Mouse (Mus musculus) liver, embryonic 14.5 days (tissue): ENCODE measurements around the gene Gm44596. TPM values are rescaled to one million over a fixed set of nuclear protein-coding genes. Genes with fewer than 3 reads are reported as not detected.

ENCODE experiments used
- ATAC-seq: fragments of 200-750 bp; cut with Nextera tagmentation; 2 replicates; pipeline ENCODE4 v1.8.0; 2017; ENCODE audit warnings: moderate number of reproducible peaks, mild to moderate bottlenecking, moderate library complexity; ENCODE audit not compliant: insufficient read depth
- DNase-seq, 3 experiments: peaks; one replicate each; pipeline ENCODE4 v3.0.0-alpha.2; 2012 to 2013; ENCODE audit warnings: low read depth in 3 of 3, low spot score in 3 of 3
- H3K27ac ChIP-seq: fragments of 300-500 bp; sonication (generic); 2 replicates; pipeline ENCODE4 v1.5.1; 2014; ENCODE audit warnings: moderate library complexity, mild to moderate bottlenecking, control low read depth, inconsistent platforms
- H3K27me3 ChIP-seq: fragments of 300-500 bp; sonication (generic); 2 replicates; pipeline ENCODE4 v1.6.1; 2014; ENCODE audit warnings: mild to moderate bottlenecking, low read length, moderate library complexity; ENCODE audit not compliant: control insufficient read depth, insufficient read depth
- H3K36me3 ChIP-seq: fragments of 300-500 bp; sonication (generic); replicated peaks from 2 replicates; pipeline ENCODE4 v1.6.1; 2014; ENCODE audit warnings: low read depth; ENCODE audit not compliant: control insufficient read depth, insufficient read depth
- H3K4me1 ChIP-seq, 2 experiments: fragments of 200-500 bp in 1 of 2; fragments of 300-500 bp in 1 of 2; sonication (generic) in 1 of 2; replicated peaks; 2 replicates each; pipeline ENCODE4 v1.6.1; 2012 to 2014; ENCODE audit warnings: antibody characterized with exemption in 1 of 2, inconsistent platforms in 1 of 2, low read length in 1 of 2; ENCODE audit not compliant: control insufficient read depth in 2 of 2, insufficient read depth in 2 of 2
- H3K4me2 ChIP-seq: fragments of 300-500 bp; sonication (generic); 2 replicates; pipeline ENCODE4 v1.6.1; 2014; ENCODE audit warnings: low read depth, mild to moderate bottlenecking, control low read depth, moderate library complexity
- H3K4me3 ChIP-seq, 2 experiments: fragments of 200-500 bp in 1 of 2; fragments of 300-500 bp in 1 of 2; sonication (generic) in 1 of 2; 2 replicates each; pipeline ENCODE4 v1.5.1; 2012 to 2014; ENCODE audit warnings: low read depth in 2 of 2, low read length in 2 of 2, mild to moderate bottlenecking in 2 of 2, control low read depth in 1 of 2, inconsistent platforms in 1 of 2, moderate library complexity in 1 of 2; ENCODE audit not compliant: insufficient read depth in 1 of 2
- H3K9ac ChIP-seq: fragments of 300-500 bp; sonication (generic); replicated peaks from 2 replicates; pipeline ENCODE4 v1.6.1; 2014; ENCODE audit warnings: mild to moderate bottlenecking, control low read depth, moderate library complexity
- H3K9me3 ChIP-seq: fragments of 300-500 bp; sonication (generic); 2 replicates; pipeline ENCODE4 v1.6.1; 2016; ENCODE audit warnings: low read length, mixed read lengths; ENCODE audit not compliant: control insufficient read depth
- CTCF ChIP-seq: IDR thresholded peaks from 2 replicates; pipeline ENCODE4 v1.5.1; 2016; ENCODE audit warnings: antibody characterized with exemption, low read depth, control low read depth
- EP300 ChIP-seq: IDR thresholded peaks from 2 replicates; pipeline ENCODE4 v1.6.1; 2016; ENCODE audit warnings: antibody characterized with exemption, low read depth
- WGBS: fragments of 180-500 bp; shearing (Covaris S2); extraction: QIAGEN DNeasy Blood & Tissue Kit; methylation state at CpG from one replicate; pipeline ENCODE4 v1.1.7; 2014; ENCODE audit not compliant: insufficient replicate concordance; 5-methylcytosine and 5-hydroxymethylcytosine counted together
- polyA plus RNA-seq, 2 experiments: library from polyadenylated mRNA; depleted of rRNA in 1 of 2; stranded (reverse) in 1 of 2; unstranded in 1 of 2; fragments of >200 nt; fragmentation: Nextera tagmentation in 1 of 2; extraction: Ambion mirVana in 1 of 2; gene quantifications; 2 replicates each; pipeline versions ENCODE4 v1.2.1 to v1.2.3; 2012 to 2014

Gene Gm44596
- polyA plus RNA-seq, 2 experiments = not detected

- H3K4me3 ChIP-seq = peak overlapping the region; percentile 66 to 67
- DNase-seq (no peak), ATAC-seq (peak; percentile 45)
- 2% methylated on average over 46 of the region's 46 CpGs for WGBS
- TF ChIP-seq EP300 (no peak), CTCF (no peak)
- H3K9me3 ChIP-seq = no peaks in the 10 kb centered on the region
- H3K4me1 ChIP-seq = peaks cover 0 to 13% of the 10 kb centered on the region in 2 experiments; a peak in 3 of 4 replicates
- H3K4me2 ChIP-seq = peak overlapping the region; percentile 91
- peaks cover 33% of the 10 kb centered on the region for H3K36me3 ChIP-seq
- peak overlapping the region; percentile 86 for H3K9ac ChIP-seq
- H3K27me3 ChIP-seq = no peaks in the 10 kb centered on the region
- H3K27ac ChIP-seq = peak overlapping the region; percentile 78
Observed at GRCm38 (mm10) chr6:128363007-128363825, 12.1 kb upstream of the Gm44596 start.

- peaks cover 0 to 13% of the 10 kb centered on the region in 2 experiments; a peak in 3 of 4 replicates for H3K4me1 ChIP-seq
- WGBS = 78% methylated on average over 6 of the region's 6 CpGs
- TF ChIP-seq CTCF (no peak), EP300 (no peak)
- ATAC-seq (no peak), DNase-seq (no peak)
- no peak overlapping the region for H3K9ac ChIP-seq
- H3K36me3 ChIP-seq = peaks cover 36% of the 10 kb centered on the region
- no peak overlapping the region; the same call in 1 of the 2 replicates for H3K4me2 ChIP-seq
- no peak overlapping the region for H3K27ac ChIP-seq
- no peaks in the 10 kb centered on the region for H3K9me3 ChIP-seq
- no peak overlapping the region; a peak in 1 of 4 replicates for H3K4me3 ChIP-seq
- H3K27me3 ChIP-seq = no peaks in the 10 kb centered on the region
Observed at GRCm38 (mm10) chr6:128364721-128365120, 10.6 kb upstream of the Gm44596 start.

DNA sequence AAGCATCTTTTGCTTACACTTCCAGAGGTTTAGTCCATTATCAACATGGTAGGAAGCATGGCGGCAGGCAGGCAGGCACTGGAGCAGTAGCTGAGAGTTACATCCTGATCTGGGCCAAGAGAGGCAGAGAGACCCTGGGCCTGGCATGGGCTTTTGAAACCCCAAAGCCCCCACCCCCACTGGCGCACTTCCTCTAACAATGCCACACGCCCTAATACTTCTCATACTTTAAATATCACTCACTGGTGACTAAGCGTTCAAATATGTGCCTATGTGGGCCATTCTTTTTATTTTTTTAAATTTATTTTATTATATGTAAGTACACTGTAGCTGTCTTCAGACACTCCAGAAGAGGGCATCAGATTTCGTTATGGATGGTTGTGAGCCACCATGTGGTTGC is 8.8 kb upstream of the Gm44596 start:
- Histone ChIP-seq H3K4me3 (no peak overlapping the region), H3K36me3 (peaks cover 45% of the 10 kb centered on the region), H3K9me3 (no peaks in the 10 kb centered on the region), H3K4me1 (peaks cover 0 to 6% of the 10 kb centered on the region in 2 experiments; a peak in 3 of 4 replicates), H3K27ac (no peak overlapping the region), H3K9ac (no peak overlapping the region), H3K27me3 (no peaks in the 10 kb centered on the region), H3K4me2 (no peak overlapping the region)
- DNase-seq (no peak), ATAC-seq (no peak)
- no peak for TF ChIP-seq CTCF
- no peak for TF ChIP-seq EP300
- WGBS = 82% methylated on average over 5 of the region's 5 CpGs

- H3K27me3 ChIP-seq = no peaks in the 10 kb centered on the region
- WGBS = 83% methylated on average over 5 of the region's 5 CpGs
- peak; percentile 27; the same call in 1 of the 2 replicates for ATAC-seq
Observed at GRCm38 (mm10) chr6:128370040-128370439, 5.3 kb upstream of the Gm44596 start.

GRCm38 (mm10) chr6:128376371-128377085 is 1.2 kb downstream of the Gm44596 start:
- Histone ChIP-seq H3K27ac (no peak overlapping the region), H3K9ac (no peak overlapping the region), H3K9me3 (no peaks in the 10 kb centered on the region), H3K4me2 (no peak overlapping the region), H3K4me1 (no peaks in the 10 kb centered on the region), H3K27me3 (no peaks in the 10 kb centered on the region), H3K36me3 (peaks cover 29% of the 10 kb centered on the region), H3K4me3 (no peak overlapping the region)
- TF ChIP-seq CTCF (no peak), EP300 (no peak)
- ATAC-seq = no peak
- 71% methylated on average over 17 of the region's 17 CpGs for WGBS
- no peak for DNase-seq

More at GRCm38 (mm10) chr6:128370040-128370439, 5.3 kb upstream of the Gm44596 start:
- Histone ChIP-seq H3K9me3 (no peaks in the 10 kb centered on the region), H3K36me3 (peaks cover 75% of the 10 kb centered on the region), H3K27ac (no peak overlapping the region), H3K4me3 (no peak overlapping the region), H3K4me2 (no peak overlapping the region), H3K9ac (no peak overlapping the region), H3K4me1 (no peaks in the 10 kb centered on the region)
- no peak for DNase-seq
- TF ChIP-seq CTCF (no peak), EP300 (no peak)
